Mouse (Mus musculus): ENCODE measurements at regions not wholly inside any gene's neighbourhood (a gene's known extent, or its start where the extent isn't known, plus 50 kb on each side); places are given as distances from the start of the nearest gene placed in this dataset.

DNA sequence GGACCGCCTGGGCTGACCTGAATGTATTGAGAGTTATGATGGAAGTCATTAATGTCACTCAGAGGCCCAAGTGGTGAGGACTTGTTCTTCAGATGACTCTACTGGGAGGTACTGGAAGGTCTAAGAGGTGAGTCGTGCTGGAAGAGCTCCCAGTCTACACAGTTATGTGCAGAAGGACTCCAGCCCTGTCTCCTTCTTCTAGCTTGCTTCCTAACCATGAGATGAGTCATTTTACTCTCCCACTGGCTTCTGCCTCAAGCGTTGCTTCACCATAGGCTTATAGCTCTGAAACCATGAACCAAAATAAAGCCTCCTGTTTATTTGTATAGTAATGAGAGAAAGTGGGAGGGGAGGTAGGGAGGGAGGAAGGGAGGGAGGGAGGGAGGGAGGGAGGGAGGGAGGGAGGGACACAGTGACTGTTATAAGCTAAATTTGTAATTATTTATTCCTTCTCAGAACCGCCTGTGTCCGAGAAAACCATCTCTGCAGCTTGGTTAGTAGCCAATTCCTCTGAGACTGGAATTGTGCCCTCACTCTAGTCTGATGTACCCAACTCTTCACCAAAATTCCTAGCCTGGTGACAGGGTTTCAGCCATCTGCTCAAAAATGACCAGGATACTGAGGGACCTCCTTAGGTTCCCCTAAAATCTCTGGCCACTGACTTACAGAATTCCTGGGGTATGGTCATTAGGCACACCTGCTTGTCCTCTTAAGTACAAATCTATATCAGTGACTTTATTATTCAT lies 211.6 kb upstream of the Atp2b1 start:
- TF ChIP-seq GATA1 (IDR thresholded peaks at IDR 0.05; ENCODE audit: low read length), result no peak

DNA sequence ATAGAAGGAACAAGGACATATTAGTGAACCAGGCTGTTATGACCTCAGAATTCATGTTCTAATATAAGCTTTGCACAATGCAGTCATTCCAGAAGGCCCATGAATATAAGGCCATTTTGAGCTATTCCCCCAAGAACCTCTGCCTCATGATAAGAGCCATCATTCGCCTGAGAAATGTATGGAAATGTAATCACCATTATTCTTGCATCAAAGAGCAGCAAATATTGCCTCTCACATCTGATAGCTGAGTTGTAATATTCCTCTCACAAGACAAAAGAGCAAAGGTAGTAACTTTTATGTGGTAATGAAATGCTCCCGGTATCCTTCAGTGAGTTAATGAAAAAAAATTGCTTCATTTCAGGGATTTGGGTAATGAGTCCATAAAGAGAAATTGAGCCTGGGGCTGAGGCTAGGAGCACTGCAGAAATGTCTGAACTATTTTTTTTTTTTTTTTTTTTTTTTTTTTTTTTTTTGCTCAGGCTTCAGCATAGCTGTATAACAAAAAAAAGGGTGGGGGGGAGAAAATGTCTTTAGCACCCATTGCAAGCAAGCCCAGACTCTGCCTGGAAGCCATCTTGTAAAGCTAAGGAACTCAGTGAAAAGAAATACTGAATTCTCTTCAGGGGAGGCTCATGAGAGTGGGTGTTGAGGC lies 210.4 kb upstream of the Atp2b1 start:
- no peak for TF ChIP-seq GATA1 (IDR thresholded peaks at IDR 0.05; ENCODE audit: low read length)

DNA sequence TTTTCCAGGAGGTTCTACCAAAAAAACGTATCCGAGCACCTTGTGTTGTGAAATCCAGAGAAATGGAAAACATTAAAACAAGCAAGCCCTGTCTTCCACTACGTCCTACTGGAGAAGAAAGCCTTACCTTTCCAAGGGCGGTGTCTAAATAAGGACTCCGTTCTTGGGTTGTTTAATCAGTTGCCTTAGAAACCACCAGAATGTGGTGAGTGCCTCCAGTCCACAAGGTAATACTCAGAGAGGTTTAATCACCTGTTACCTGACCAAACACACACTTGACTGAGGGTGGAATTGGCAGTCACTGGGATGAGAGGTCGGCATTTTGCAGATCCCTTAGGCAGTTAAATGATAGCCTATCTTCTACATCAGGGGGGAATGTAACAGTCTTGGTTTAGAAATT lies 209.6 kb upstream of the Atp2b1 start:
- no peak for TF ChIP-seq GATA1 (IDR thresholded peaks at IDR 0.05; ENCODE audit: low read length)

DNA sequence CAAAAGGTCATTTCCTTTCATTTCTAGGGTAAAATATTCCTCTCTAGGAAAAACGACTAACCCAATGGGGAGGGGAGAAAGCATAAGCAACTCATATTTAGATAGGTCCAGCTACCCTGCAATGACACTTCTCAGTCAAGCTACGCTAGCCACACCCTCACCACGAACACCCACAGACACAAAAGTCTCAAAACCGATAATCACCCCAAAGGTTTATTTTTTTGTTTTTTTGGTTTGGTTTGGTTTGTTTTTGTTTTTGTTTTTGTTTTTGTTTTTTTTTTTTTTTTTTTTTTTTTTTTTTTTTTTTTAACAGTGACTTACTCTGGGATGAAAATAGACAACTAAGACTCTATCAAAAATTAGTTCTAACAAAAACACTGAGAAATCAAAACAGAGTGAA lies 196.3 kb upstream of the Atp2b1 start:
- no peak for TF ChIP-seq GATA1 (IDR thresholded peaks at IDR 0.05; ENCODE audit: low read length)

DNA sequence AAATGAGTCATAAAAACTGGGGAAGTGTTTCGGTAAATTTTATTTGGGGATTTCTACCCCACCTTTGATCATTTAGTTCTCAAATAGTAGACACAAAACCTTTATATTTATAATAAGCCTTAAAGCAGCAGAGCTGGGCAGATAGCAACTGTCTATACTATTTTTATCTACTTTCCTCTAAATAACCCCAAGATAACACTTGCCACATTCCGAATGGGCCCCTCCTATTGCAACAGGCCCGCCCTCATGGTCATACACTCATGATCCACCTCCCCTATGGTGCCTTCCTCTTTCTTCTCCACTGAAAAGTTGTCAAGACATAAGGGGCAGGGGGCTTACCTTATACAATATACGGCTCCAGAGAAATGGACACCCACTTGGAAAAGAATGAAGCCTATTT lies 195.5 kb upstream of the Atp2b1 start:
- no peak for TF ChIP-seq GATA1 (IDR thresholded peaks at IDR 0.05; ENCODE audit: low read length)

DNA sequence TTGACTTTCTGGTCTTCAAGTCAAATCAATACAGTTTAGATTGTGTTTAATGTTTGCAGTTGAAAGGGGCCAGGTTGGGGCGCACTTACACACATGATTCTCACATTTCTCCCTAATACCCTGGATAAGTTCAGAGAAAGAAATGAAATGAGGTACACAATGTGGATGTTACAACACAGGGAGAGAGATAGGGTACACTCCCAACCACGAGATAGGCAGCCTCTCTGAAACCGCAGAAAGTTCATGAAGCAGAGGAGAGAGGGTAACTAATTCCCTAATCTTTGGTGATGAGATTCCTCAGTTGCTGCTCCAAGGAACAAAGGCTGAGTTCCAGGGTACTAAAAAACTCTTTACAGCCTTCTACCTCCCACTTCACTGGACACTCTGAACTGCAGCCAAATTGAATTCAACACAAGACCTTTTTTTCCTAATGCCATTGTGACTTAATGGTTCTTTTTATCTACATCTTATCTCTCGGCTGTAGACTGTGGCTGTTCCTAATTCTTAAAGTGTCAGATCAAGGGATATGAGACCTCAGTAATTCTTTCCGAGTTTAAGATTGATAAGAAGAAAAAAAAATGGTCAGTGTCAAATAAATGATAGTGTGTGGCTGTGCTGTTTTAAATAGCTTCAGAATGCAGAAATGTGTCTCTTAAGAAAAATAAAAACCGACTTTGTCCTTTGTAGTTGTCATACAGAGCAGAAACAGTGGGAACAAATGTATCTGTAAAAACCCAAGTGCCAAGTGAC lies 193.8 kb upstream of the Atp2b1 start:
- TF ChIP-seq GATA1 (IDR thresholded peaks at IDR 0.05; ENCODE audit: low read length), result peak; percentile 39

DNA sequence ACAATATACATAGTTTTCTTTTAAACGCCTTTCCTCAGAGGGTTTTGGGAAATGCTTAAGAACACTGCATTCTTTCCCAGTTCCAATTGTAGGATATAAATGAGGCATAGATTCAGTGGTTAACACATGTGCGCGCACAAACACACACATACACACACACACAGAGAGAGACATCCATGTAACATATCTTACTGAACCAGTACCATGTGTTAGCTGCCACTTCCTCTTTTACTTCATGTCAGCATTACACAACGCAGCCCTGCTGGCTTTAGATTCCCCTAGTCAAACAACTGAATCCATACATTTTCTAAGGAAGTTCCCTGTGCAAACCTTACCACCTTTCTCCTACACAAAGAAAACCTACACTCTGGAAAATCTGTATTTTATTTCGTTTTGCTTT lies 189.1 kb upstream of the Atp2b1 start:
- no peak for TF ChIP-seq GATA1 (IDR thresholded peaks at IDR 0.05; ENCODE audit: low read length)

DNA sequence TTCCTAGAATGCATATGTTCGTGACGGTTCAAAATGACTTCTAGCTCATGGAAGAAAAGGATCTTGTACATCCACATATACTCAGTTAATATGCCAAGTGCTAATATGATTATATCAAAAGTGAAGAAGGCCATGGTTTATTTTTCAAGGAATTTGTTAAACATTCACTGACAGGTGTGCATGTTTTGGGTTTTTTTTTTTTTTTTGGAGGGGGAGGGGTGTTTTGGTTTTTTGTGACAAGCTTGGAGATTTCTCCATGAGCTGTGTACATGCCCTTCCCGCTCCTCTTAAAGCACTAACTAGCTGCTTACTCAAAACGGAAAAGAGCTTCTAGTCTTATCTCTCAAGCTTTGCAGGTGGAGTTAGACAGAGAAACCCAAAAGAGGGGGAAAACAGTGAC lies 187.1 kb upstream of the Atp2b1 start:
- no peak for TF ChIP-seq GATA1 (IDR thresholded peaks at IDR 0.05; ENCODE audit: low read length)

DNA sequence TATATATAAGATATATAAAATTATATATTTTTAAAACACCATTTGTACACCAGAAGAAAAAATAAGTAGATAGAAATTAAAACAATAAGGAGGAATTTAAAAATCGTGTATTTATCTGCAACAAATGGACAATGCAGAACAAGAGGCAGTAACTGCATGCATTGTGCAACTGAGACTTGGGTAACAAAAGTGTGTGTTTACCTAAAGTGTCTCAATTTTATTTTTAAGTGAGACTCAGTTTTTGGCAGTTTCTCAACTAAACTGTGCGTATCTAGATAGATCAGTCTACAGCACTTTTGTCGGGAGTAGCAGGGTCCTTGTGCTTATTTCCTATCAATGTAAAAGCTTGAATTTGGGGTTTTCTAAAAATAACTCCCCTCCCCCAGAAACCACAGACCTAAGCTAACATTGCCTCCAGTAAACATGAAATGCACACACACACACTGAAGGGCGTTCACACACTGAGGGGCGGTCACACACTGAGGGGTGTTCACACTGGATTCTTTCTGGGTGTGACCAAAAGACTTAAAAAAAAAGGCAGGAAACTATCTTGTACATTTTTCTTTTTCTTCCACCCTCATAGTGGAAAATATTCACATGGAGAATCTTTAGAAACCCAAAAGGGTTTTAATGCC lies 185.7 kb upstream of the Atp2b1 start:
- TF ChIP-seq GATA1 (IDR thresholded peaks at IDR 0.05; ENCODE audit: low read length), result no peak

DNA sequence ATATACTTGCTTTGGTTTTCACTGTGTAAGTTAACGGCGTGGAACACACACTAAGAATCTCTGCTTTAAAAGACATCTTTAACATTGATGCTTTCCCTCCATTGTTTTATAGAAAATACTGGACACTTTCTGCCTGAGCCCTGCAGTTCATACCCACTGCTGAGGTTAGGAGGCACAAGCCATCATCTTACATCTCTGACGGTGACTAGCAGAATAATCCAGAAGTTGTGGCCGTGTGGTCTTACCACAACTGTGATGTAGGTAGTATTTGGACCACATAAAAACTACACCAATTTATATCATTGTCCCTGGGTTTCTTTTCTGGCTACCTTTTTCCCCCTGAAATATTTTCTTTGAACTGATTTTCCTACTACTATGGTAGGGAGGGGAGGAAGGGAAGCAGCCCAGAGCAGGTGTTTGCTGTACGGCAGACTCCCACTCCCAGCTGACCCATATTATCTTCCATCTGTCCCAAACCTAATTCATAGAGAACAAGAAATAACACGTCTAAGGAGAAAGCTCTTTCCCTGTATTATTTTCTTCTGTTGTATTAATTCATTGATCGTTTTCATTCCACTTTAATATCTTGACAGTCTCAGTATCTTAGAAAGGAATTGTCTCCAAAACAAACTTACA lies 180.1 kb upstream of the Atp2b1 start:
- TF ChIP-seq GATA1 (IDR thresholded peaks at IDR 0.05; ENCODE audit: low read length), result no peak

DNA sequence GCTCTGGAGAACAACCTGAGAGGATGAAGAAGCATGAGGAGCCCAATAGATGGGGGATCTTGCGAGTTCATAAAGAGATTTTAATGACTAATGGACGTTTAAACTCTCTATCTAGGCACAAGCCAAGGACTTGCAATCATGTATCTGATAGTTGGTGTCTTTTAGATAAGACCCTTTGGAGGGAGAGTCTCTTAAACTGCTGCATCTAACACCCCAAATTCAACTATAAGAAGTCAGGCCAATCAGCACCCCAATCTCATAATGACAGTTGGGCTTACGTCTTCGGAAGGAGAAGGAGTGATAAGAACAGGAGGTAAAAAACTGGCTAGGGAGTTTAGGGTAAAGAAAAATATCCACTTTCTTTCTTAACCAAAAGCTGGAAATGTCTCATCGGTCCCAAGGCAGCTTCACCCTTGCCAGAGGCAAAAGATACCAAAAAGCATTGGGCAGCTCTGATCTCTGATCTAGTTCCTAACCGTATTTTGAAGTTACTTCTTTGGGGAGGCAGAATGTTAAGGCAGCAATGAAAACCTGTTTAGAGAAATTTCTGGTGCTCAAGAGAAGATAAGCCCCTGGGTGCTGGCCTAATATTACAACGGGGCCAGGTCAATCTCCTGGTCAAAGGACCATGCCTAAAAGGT lies 173.6 kb upstream of the Atp2b1 start:
- peak; percentile 25 for TF ChIP-seq GATA1 (IDR thresholded peaks at IDR 0.05; ENCODE audit: low read length)

DNA sequence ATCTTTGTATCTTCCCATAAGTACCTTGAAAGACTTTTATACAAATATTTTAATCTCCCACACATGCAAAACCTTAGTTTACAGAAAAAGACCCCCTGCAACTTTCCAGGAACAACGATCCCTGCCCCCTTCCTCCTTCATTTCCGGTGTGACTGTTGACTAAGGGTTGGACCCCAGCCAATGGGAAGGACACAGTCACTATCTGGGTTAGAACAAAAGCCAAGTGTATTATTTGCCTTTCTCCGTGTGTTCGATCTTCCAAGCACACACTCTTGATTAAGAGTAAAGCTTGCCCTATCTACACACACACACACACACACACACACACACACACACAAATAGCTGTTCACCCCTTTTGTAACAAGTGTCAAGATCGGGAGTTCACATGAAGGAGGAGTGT lies 172.8 kb upstream of the Atp2b1 start:
- TF ChIP-seq GATA1 (IDR thresholded peaks at IDR 0.05; ENCODE audit: low read length), result no peak

DNA sequence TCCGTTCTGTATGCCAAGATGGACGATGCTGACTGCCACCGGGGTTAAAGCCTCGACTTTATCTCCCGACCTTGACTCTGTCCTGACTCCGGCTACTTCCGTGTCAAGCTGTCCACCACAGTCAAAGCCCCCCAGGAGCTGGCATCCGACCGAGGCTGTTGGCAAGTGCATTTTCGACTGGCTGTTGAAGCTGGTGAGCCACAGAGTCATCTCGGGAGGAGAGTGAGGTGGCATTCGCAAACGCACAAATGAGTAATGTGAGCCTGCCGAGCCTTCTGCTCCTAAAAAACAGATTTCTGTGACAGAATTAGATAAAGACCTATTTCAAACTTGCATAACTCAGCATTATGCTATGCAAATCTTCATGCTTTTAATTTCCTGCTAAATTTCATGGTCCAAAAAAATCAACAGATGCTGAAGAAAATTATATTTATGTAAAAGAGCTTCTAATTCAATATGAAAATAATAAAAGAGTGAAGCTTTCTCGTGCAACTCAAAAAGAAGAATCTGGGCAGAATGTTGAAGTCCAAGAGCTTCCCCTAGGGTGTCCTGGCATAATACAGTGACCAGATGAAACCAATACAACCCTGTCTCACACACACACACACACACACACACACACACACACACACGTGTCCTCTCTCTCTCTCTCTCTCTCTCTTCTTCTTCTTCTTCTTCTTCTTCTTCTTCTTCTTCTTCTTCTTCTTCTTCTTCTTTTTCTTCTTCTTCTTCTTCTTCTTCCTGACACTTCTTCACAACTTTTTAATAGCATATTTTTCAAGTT lies 171.2 kb upstream of the Atp2b1 start:
- TF ChIP-seq GATA1 (IDR thresholded peaks at IDR 0.05; ENCODE audit: low read length), result no peak

DNA sequence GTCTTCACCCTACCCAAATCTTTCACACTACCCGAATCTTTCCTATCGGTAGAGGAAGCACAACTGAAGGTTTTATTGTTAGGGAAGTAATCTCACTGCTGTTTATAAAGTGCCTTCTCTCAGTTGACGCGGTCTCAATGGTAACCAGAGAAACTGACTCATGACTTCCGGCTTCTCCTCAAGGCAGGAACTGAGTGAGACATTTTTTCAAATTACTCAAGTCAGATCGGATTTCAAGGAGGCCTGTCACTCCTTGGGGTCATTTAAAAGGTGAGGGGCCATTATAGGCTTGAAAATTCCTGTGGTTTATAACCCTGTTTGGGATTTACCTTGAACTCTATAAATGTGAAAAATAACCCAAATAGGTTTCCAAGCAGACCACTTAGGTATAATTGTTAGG lies 170.0 kb upstream of the Atp2b1 start:
- no peak for TF ChIP-seq GATA1 (IDR thresholded peaks at IDR 0.05; ENCODE audit: low read length)
